Mouse (Mus musculus): ENCODE measurements around the gene Gjb1. TPM values are rescaled to one million over a fixed set of nuclear protein-coding genes. Genes with fewer than 3 reads are reported as not detected.
A peak's percentile ranks its signal among the peaks of the same experiment; 100 is the strongest.
"Not testable (repeated sequence)": the region's sequence is repeated elsewhere in the genome, so short reads cannot be mapped to it uniquely, and the experiment has no call there.

Gjb1 gene
- 1.3 TPM in 2 replicates for polyA plus RNA-seq (2014; fragmentation: Nextera tagmentation; extraction: Ambion mirVana)

DNA sequence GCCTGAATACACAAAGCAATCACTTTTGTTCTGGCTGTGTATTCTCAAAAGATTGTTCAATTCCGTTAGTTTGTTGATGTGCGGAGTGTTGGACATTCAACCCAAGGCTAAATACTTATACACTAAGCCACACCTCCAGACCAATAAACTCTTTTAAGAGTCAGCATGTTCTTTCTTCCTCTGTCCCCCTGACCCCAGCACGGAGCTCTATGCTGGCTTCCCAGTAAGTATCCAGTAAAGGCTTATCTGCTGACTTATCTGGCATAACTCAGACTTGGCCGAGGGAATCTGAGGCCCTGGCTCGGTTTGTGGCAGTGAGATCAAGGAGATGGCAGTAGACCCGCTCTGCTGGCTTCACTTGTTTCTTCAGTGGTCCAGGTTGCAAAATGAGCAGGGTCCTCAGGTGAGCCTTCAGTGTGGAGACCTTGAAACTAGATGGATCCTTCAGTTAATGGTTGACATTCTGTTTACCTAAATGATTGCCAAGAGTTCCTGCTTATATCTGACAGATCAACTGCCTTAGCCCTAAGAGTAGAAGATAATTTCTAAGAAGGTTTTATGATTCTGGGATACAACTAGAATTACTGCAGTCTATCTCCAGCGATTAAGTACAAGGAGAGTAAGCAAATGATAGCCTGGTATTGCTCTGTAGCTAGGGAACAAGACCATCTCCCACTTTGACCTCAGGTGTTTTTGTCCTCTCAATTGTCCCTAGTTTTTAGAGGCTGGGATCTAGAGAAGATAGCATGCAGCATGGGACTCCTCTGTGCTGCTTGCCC, at the start of gene Gjb1:
Gene Gjb1, plus strand, starts transcription at position 189 of the 779 bp plus-strand sequence.
- H3K36me3 ChIP-seq (ENCODE audit: control insufficient read depth, insufficient read depth, low read length), result no peaks in the 10 kb centered on the region
- no peaks in the 10 kb centered on the region for H3K9me3 ChIP-seq (ENCODE audit: control insufficient read depth, low read length)
- no peak within 1 kb of the TSS for H3K9ac ChIP-seq (replicated peaks; ENCODE audit: low read depth, low read length)
- no peaks in the 10 kb centered on the region for H3K4me1 ChIP-seq (ENCODE audit: control insufficient read depth, insufficient read depth, low read length)
- no peak within 1 kb of the TSS for H3K4me3 ChIP-seq (ENCODE audit: low read depth, low read length)
- no peaks in the 10 kb centered on the region for H3K27me3 ChIP-seq (ENCODE audit: control insufficient read depth, insufficient read depth, low read length)
- WGBS, result 83% methylated on average over 7 of the region's 7 CpGs
- no peak within 1 kb of the TSS for H3K4me2 ChIP-seq (ENCODE audit: low read depth, low read length)
- H3K27ac ChIP-seq (ENCODE audit: low read depth, low read length), result no peak within 1 kb of the TSS
- no peak for ATAC-seq (ENCODE audit: low read depth)

- no peak overlapping the region for H3K4me3 ChIP-seq (ENCODE audit: low read depth, low read length)
- no peak overlapping the region for H3K9ac ChIP-seq (replicated peaks; ENCODE audit: low read depth, low read length)
- 21% methylated on average over 10 of the region's 10 CpGs for WGBS
- H3K9me3 ChIP-seq (ENCODE audit: control insufficient read depth, low read length), result no peaks in the 10 kb centered on the region
- H3K4me1 ChIP-seq (ENCODE audit: control insufficient read depth, insufficient read depth, low read length), result no peaks in the 10 kb centered on the region
- no peak for ATAC-seq (ENCODE audit: low read depth)
- H3K4me2 ChIP-seq (ENCODE audit: low read depth, low read length), result no peak overlapping the region; the same call in 1 of the 2 replicates
- no peaks in the 10 kb centered on the region for H3K36me3 ChIP-seq (ENCODE audit: control insufficient read depth, insufficient read depth, low read length)
- no peaks in the 10 kb centered on the region for H3K27me3 ChIP-seq (ENCODE audit: control insufficient read depth, insufficient read depth, low read length)
- peak overlapping the region; percentile 28; the same call in 1 of the 2 replicates for H3K27ac ChIP-seq (ENCODE audit: low read depth, low read length)
Observed at GRCm38 (mm10) chrX:101329372-101330028, 46.7 kb upstream of the Gjb1 start.

- Histone ChIP-seq H3K4me2 (ENCODE audit: low read depth, low read length) (peak overlapping the region; percentile 36; the same call in 1 of the 2 replicates), H3K9ac (replicated peaks; ENCODE audit: low read depth, low read length) (no peak overlapping the region; the same call in 1 of the 2 replicates), H3K36me3 (ENCODE audit: control insufficient read depth, insufficient read depth, low read length) (no peaks in the 10 kb centered on the region), H3K9me3 (ENCODE audit: control insufficient read depth, low read length) (no peaks in the 10 kb centered on the region), H3K27ac (ENCODE audit: low read depth, low read length) (peak overlapping the region; percentile 91), H3K4me3 (ENCODE audit: low read depth, low read length) (peak overlapping the region; percentile 11; the same call in 1 of the 2 replicates), H3K4me1 (ENCODE audit: control insufficient read depth, insufficient read depth, low read length) (no peaks in the 10 kb centered on the region), H3K27me3 (ENCODE audit: control insufficient read depth, insufficient read depth, low read length) (no peaks in the 10 kb centered on the region)
- peak; percentile 39 for ATAC-seq (ENCODE audit: low read depth)
- 53% methylated on average over 9 of the region's 9 CpGs for WGBS
Observed at GRCm38 (mm10) chrX:101332031-101332374, 44.2 kb upstream of the Gjb1 start.

GRCm38 (mm10) chrX:101332375-101333211, 43.6 kb upstream of the Gjb1 start:
- Histone ChIP-seq H3K9ac (replicated peaks; ENCODE audit: low read depth, low read length) (peak overlapping the region; percentile 39; the same call in 1 of the 2 replicates), H3K9me3 (ENCODE audit: control insufficient read depth, low read length) (no peaks in the 10 kb centered on the region), H3K4me3 (ENCODE audit: low read depth, low read length) (peak overlapping the region; percentile 24), H3K27me3 (ENCODE audit: control insufficient read depth, insufficient read depth, low read length) (no peaks in the 10 kb centered on the region), H3K4me2 (ENCODE audit: low read depth, low read length) (peak overlapping the region; percentile 38), H3K27ac (ENCODE audit: low read depth, low read length) (peak overlapping the region; percentile 91), H3K36me3 (ENCODE audit: control insufficient read depth, insufficient read depth, low read length) (no peaks in the 10 kb centered on the region), H3K4me1 (ENCODE audit: control insufficient read depth, insufficient read depth, low read length) (no peaks in the 10 kb centered on the region)
- WGBS, result 15% methylated on average over 28 of the region's 49 CpGs
- peak; percentile 96 for ATAC-seq (ENCODE audit: low read depth)

GRCm38 (mm10) chrX:101334606-101335005, 41.6 kb upstream of the Gjb1 start:
- Histone ChIP-seq H3K4me3 (ENCODE audit: low read depth, low read length) (no peak overlapping the region), H3K27me3 (ENCODE audit: control insufficient read depth, insufficient read depth, low read length) (no peaks in the 10 kb centered on the region), H3K9ac (replicated peaks; ENCODE audit: low read depth, low read length) (no peak overlapping the region), H3K27ac (ENCODE audit: low read depth, low read length) (no peak overlapping the region), H3K4me2 (ENCODE audit: low read depth, low read length) (no peak overlapping the region), H3K9me3 (ENCODE audit: control insufficient read depth, low read length) (no peaks in the 10 kb centered on the region), H3K36me3 (ENCODE audit: control insufficient read depth, insufficient read depth, low read length) (no peaks in the 10 kb centered on the region), H3K4me1 (ENCODE audit: control insufficient read depth, insufficient read depth, low read length) (no peaks in the 10 kb centered on the region)
- WGBS, result 90% methylated on average over 5 of the region's 5 CpGs
- no peak for ATAC-seq (ENCODE audit: low read depth)

GRCm38 (mm10) chrX:101338666-101339065, 37.5 kb upstream of the Gjb1 start:
- WGBS, result 59% methylated on average over 4 of the region's 4 CpGs
- ATAC-seq (ENCODE audit: low read depth), result no peak
- Histone ChIP-seq H3K4me2 (ENCODE audit: low read depth, low read length) (no peak overlapping the region), H3K9ac (replicated peaks; ENCODE audit: low read depth, low read length) (no peak overlapping the region), H3K27ac (ENCODE audit: low read depth, low read length) (no peak overlapping the region), H3K9me3 (ENCODE audit: control insufficient read depth, low read length) (no peaks in the 10 kb centered on the region), H3K4me1 (ENCODE audit: control insufficient read depth, insufficient read depth, low read length) (no peaks in the 10 kb centered on the region), H3K27me3 (ENCODE audit: control insufficient read depth, insufficient read depth, low read length) (no peaks in the 10 kb centered on the region), H3K36me3 (ENCODE audit: control insufficient read depth, insufficient read depth, low read length) (no peaks in the 10 kb centered on the region), H3K4me3 (ENCODE audit: low read depth, low read length) (no peak overlapping the region)

DNA sequence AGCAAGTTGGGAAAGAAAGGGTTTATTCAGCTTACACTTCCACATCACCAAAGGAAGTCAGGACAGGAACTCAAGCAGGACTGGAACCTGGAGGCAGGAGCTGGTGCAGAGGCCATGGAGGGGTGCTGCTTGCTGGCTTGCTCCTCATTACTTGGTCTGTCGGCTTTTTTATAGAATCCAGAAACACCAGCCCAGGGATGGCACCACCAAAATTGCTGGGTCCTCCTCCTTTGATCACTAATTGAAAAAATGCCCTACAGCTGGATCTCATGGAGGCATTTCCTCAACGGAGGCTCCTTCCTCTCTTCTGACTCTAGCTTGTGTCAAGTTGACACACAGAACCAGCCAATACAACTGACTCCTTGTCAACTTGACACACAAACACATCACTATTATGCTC, 33.3 kb upstream of the Gjb1 start:
- ATAC-seq (ENCODE audit: low read depth), result not testable (repeated sequence)

DNA sequence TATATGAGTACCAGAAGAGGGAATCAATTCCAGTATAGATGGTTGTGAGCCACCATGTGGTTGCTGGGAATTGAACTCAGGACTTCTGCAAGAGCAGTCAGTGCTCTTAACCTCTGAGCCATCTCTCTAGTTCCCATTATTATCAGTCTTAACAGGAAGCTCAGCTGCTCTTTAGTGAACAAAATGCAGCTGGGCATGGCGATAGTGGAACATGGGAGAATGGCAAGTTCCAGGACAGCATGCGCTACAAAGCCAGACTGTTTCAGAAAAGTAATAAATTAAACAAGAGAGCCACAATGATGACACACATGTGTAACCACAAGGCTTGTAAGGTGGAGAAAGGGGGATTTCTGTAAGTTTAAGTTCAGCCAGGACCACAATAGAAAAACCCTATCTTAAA, 30.7 kb upstream of the Gjb1 start:
- no peaks in the 10 kb centered on the region for H3K27me3 ChIP-seq (ENCODE audit: control insufficient read depth, insufficient read depth, low read length)
- no peak overlapping the region for H3K4me2 ChIP-seq (ENCODE audit: low read depth, low read length)
- no peaks in the 10 kb centered on the region for H3K36me3 ChIP-seq (ENCODE audit: control insufficient read depth, insufficient read depth, low read length)
- 93% methylated on average over 2 of the region's 2 CpGs for WGBS
- H3K9ac ChIP-seq (replicated peaks; ENCODE audit: low read depth, low read length), result no peak overlapping the region
- ATAC-seq (ENCODE audit: low read depth), result no peak
- H3K27ac ChIP-seq (ENCODE audit: low read depth, low read length), result no peak overlapping the region
- no peaks in the 10 kb centered on the region for H3K9me3 ChIP-seq (ENCODE audit: control insufficient read depth, low read length)
- no peak overlapping the region for H3K4me3 ChIP-seq (ENCODE audit: low read depth, low read length)
- no peaks in the 10 kb centered on the region for H3K4me1 ChIP-seq (ENCODE audit: control insufficient read depth, insufficient read depth, low read length)

More for the DNA sequence above, 33.3 kb upstream of the Gjb1 start:
- not testable (repeated sequence) for H3K4me3 ChIP-seq (ENCODE audit: low read depth, low read length); H3K4me2 ChIP-seq (ENCODE audit: low read depth, low read length); H3K27ac ChIP-seq (ENCODE audit: low read depth, low read length); H3K36me3 ChIP-seq (ENCODE audit: control insufficient read depth, insufficient read depth, low read length); H3K9ac ChIP-seq (replicated peaks; ENCODE audit: low read depth, low read length); H3K9me3 ChIP-seq (ENCODE audit: control insufficient read depth, low read length); H3K4me1 ChIP-seq (ENCODE audit: control insufficient read depth, insufficient read depth, low read length); H3K27me3 ChIP-seq (ENCODE audit: control insufficient read depth, insufficient read depth, low read length)
- 86% methylated on average over 2 of the region's 2 CpGs for WGBS
